Mouse (Mus musculus) brain, embryonic 18.5 days (tissue): ENCODE results near the gene Plb1.

Experiments
- DNase-seq: peaks from one replicate; pipeline ENCODE4 v3.0.0-alpha.2; 2012; ENCODE audit warnings: low read depth, low spot score

The Plb1 gene

DNA sequence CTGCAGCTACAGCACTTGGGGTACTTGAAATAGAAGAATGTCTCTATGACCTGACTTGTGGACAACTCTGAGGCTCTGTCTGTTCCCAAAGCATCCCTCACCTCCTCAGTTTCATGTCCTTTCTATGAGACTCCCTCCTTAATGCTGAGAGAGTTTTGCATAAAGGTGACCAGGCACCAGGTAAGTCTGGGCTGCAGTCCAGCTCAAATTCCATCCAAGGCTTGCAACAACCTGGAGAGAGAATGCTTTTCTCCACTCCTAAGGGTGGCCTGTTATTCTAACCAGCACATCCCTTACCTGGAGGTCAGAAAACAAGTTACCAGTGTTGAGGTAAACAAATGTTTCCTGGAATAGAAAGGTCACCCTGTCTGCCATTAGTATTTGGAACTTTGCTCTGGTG is 159.8 kb downstream of the Plb1 start:
- no peak for DNase-seq

DNA sequence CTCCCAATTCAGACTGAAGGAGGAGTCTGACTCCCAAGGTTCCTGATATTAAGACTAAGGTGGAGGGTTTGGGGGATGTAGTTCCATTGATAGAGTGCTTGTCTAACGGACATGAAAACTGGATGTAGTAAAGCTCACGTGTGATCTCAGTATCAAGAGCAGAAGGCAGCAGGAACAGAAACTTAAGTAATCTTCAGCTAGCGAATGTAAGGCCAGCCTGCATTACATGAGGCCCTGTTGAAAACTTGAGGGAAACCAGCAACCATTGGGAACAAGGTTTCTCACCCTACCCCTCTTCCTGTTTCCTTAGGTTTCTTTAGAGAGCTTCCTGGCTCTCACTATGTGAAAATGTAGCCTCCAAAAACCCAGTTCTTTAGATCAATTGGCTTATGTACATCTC is 162.1 kb downstream of the Plb1 start:
- DNase-seq, result no peak

DNA sequence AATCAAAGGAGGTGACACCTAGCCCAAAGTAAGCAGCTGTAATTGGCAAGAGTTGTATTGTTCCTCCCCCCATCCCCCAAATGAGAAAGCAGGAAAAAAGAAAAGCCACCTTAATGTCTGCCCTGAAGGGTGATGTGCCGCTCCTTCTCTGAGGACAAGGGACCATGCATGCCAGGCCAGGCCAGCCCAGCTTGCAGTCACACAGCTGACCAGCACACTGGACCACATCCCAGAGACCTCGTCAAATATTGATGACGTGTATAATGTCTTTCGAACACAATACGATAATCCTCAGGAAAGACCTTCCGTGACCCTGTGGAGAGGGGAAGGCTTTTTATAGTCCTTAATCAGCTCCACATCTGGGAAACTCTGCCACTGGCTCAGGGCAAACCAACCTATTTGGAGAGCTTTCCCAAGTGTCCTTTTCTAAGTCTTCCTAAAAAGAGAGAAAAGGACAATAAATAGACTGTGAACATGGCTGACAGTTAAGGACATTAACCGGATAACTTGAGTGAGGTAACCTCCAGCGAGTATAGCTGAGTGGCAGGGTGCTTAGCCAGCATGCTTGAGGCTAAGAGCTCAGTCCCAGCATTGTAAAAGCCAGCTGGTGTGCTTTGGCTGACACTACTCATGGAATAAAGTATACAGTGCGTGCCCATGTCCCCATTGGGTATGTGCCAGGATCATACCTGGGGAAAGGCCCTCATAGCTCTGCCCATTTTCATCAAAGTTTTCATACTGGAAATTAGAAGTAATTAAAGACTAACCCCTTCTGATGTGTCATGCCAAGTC is 162.8 kb downstream of the Plb1 start:
- DNase-seq, result no peak

DNA sequence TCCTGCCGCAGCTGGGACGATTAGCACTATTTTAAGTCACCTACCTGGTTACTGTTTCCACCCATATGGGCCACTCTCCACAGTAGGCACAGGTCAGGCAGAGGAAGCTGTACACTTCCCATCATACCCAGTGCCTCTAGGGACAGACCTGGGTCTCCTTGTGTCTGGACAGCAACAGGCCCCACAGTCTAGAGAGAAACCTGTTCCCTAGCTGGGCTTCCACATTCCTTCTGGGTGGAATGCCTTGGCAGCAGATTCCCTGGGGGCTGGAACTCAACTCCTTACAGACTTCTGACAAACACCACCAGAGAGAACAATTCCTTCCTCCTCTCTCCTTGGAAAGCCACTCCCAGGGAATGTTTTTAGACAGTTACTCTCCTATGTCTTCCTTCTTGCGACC is 165.2 kb downstream of the Plb1 start:
- DNase-seq, result no peak

DNA sequence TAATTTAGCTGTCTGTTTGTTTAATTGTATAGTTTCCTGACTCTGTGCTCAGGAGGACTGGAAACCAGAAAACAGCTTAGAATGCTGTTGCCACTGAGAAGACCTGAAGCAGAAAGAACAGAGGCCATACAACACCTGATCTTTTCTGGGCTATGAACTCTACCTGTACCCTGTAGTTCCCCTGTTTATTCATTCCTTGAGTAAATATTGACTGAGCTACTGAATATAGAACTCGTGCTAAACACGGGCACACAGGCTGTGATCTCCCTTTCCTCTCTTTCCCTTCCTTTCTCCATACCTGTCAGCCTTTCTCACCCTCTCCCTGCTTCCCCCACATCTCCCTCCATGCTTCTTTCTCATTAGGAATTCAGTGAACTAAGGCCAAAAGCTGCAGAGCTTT is 168.4 kb downstream of the Plb1 start:
- DNase-seq, result no peak

DNA sequence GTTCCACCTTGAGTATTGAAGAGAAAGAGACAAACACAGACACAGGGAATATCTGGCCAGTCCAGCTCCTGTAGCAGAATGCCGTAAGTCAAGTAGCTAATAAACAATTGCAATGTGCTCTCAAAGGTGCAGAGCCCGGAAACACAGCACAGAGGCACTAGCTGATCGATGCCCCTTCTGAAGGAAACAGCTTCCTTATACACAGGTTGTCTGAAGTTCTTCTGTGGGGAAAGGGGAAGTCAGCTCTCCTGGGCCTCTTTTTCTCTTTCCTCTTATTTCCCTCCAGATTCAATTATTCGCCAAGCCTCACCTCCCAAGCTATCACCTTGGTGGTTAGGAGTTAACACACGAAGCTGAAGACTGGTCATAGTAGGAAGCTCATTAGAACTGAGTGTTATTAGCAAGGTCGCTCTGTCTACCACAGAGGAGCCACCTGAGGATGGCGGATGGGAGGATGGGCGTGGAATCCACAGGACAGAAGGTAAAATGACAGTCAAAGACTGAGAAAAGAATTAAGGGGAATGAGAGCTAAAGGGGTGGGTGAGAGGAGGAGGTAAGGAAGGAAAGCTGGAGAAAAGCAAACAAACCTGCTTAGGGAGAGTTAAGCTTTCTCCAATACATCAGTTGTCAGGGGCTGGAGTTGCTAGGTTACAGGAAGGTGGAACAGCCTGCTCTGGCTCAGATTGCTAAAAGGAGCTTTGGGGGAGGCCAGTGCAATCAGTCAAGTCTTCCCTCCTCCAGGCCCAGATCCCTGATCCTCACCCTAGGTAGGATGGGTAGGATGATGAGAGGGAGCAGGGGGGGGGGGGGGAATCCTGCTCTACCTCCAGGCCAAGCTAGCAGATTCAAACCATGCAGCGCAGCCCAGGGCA is 170.8 kb downstream of the Plb1 start:
- DNase-seq, result no peak

DNA sequence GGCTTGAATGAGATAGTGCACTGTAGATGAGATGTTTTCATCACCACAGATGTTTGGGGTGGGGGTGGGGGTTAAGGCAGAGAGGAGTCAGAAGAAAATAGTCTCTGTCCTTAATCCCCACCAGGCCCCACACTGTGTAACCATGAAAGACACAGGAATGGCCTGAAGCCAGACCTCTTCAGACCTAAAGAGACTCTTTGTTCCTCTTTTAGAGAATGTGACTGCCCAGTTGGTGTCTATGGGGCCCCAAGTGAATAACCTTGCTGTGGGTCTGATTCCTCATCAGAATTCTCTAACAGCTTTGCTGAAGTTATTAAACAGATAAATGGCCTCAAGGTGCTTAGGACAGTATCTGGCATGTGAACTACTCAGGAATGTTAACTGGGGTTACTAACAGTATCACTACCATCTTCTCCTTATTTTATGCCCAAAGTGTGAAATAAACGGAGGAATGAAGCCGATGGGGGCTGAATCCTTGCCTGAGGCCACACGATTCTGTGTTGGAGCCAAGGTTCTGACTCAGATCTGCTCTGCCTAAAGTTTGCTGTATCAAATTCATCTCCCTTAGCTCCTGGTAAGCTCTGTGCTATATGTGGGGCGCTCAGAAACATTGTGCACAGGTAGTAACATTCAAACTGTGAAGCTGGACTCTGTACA is 172.8 kb downstream of the Plb1 start:
- no peak for DNase-seq

DNA sequence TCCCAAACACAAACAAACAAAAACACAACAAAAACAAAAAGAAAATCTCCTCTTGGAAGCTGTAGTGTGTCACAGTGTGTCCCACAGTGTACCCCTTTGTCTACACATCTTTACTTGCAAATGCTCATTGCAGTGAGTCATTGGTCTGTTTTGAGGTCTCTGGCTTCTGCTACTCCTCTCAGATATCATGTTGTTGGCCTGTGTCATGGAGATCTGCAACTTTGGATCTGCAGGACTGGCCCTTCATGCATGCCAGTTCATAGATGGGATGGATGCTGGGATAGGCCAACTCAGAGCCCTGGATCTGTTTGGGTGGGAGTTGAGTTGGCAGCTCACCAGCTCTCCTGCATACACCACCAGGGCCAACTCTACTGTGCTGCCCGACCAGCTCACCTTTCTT is 176.3 kb downstream of the Plb1 start:
- DNase-seq, result no peak

DNA sequence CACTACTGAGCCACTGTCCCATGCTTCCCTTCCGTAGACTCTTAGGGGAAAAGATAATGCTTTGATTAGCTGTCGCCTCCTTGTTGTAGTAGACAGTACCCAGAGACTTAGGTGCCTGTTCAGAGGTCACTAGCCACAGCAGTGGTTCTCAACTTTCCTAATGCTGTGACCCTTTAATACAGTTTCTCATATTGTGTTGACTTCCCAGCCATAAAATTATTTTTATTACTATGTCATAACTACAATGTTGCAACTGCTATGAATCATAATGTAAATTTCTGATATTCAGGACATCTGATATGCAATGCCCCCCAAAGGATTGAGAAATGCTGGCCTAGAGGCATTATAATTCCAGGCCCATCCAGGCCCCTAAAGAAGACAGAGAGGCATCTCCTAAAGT is 177.2 kb downstream of the Plb1 start:
- DNase-seq, result no peak

DNA sequence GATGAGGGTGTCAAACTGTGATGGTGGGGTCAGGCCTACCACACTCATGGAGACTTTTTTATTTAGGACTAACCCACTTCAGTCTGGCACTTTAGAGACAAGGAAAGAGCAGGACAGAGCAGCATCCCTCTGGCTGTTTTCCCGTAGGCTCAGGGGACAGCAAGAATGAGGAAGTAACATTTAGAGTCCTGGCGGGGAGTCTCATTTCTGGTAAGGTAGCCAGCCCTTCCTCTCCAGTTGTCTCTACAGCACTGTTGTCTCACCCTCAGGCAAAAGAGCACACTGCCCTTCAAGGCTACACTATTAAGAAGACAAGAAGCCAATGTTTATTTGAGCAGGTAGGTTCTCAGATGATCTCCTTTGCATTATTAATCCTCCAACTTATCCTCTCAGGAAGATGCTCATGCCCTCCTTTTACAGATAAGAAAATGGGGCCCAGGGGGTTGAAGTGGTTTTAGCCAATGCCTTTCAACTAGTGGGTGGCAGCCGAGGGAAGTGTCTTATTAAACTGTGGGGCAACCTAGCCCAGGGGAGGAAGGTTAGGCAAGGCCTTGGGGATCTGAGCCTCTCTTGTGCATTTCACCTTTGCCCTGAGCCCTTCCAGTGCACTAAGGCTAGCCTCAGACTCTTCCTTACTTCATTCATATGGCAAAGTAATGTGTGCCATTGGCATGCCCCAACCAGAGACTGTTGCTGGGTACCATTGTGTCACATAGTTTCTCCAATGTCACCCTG is 178.6 kb downstream of the Plb1 start:
- DNase-seq, result no peak

DNA sequence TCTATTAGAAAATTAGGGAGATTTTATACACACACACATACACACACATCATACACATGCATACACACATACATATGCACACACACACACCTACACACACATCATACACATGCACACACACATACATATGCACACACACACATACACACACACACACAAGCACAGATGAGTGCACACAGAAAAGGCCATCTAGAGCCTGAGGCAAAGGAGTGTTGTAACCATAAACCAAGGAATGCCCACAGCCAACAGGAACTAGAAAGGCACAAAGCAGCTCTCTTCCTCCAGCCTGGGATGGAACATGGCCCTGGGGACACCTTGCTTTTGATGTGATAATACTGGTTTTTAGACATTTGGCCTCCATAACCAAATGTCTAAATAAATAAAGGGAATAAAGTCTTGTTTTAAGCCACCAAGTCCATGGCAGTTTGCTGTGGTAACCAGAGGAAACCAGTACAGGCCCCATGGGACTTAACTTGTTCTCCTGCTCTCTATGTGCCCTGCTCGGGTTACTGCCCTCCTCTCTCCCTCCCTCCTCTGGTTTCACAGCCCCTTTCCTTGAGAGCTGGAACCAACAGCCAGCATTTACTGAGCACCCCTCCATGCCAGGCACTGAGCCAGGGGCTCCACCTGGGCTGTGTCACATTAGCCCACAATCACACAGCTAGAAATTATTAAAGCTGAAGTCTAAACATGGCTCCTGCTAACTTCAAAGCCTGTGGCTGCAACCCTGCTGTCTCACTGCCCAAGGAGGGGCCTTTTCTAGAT is 179.9 kb downstream of the Plb1 start:
- DNase-seq, result no peak

DNA sequence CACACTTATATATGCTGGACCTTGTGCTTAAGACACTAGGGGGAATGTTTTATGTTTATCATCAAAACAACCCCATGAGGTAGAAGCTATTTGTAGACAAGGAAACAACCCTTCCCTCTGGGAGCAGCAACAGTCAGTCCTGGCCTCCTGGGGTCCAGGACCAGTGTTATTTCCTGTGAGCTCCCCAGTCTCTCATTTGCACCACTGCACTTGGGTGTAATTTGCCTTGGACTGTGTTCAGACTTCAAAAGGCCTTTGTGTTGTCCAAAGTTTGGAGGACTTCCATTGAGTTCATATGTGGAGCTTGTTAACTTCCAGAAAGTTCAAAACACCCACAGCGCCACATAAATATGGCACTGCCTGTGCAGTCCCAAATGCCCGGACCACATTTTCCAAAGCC is 180.6 kb downstream of the Plb1 start:
- no peak for DNase-seq

DNA sequence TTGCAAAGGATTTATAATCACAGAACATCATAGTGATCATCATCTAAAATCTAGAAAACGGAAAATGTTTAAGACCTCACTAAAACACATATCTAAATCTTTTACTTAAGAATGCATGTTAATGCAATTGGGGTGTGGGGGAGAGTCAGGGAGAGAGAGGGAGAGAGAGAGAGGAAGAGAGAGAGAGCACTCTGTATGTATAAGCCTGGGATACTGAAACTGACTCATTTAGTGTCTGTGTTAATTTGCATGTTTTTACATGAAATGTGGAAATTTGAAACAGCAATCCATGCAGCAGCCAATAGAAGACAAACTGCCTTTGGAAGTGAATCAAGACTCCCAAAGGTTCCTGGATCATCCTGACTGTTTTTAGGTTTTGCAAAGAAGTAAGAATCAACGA is 181.1 kb downstream of the Plb1 start:
- DNase-seq, result no peak

DNA sequence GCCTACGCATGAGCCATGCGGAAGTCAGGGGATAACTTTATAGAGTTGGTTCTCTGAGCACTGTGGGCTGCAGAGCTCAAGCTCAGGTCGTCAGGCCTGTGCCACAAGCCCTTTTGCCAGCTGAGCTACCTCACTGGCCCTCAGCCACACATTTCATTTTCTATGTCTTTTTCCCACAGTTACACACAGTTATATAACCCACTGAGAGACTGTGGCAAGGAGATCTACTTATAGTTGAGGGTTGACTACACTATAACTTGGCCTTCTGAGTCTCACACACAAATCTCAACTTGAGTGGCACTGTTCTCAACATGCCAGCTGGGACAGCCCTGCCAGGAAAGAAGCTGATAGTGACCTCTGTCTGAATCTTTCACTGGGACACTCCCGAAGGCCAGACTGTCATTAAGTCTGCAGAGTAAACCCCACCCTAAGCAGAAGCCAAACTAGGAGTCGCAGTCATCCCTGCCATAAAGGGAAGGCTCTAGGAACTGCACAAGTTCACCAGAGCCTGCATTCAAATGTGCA is 182.0 kb downstream of the Plb1 start:
- no peak for DNase-seq

DNA sequence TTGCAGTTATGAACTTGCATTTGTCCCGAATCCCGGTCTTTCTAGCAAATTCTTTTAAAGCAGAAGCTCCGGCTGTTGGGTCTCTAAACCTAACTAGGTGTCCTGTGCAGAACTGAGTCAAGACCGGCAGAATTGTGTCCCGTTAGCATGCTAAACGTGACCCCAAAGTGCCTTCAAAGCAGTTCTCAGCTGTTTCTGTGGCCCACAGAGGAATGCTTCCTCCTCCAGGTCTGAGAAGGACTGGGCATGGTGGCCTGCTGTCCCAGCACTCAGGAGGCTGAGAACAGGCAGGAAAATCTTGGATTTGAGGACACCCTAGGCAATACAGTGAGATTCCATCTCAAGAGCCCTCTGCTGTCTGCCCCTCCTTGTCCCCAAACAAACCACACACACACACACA is 183.0 kb downstream of the Plb1 start:
- DNase-seq, result no peak
